ENCODE assay signal across 23 mouse cellular contexts in genomic region chr14:20203301-20203700, GRCm38 (mm10). TPM values are rescaled to one million over a fixed set of nuclear protein-coding genes. Genes with fewer than 3 reads are reported as not detected.
DNase-seq lines count a peak whose midpoint lies in the region; ATAC-seq lines count a peak whose summit lies in the region.
"Had no signal": no experiment of that assay in that cellular context is flagged by ENCODE, and none has a peak within 500 bp of the region (broad histone marks: within the 10 kb centered on the region; RNA-seq: fewer than 3 reads in every experiment).

No protein-coding gene starts in this region.

- H3K36me3 ChIP-seq in hindbrain, embryonic 16.5 days (ENCODE audit: control insufficient read depth, insufficient read depth, low read length) = no peaks in the 10 kb centered on the region
- no peaks in the 10 kb centered on the region for H3K36me3 ChIP-seq in hindbrain, embryonic 13.5 days
- H3K36me3 ChIP-seq in splenic B cell, adult 2 months (ENCODE audit: control insufficient read depth, insufficient read depth, low read length, poor library complexity, severe bottlenecking) = no peaks in the 10 kb centered on the region
- H3K36me3 ChIP-seq: embryonic facial prominence, embryonic 10.5 days; heart, embryonic 13.5 days; intestine, embryonic 15.5 days; liver, embryonic 15.5 days; midbrain, embryonic 10.5 days had no signal

- H3K4me1 ChIP-seq in hindbrain, embryonic 16.5 days (ENCODE audit: control insufficient read depth, insufficient read depth, low read depth, low read length) = no peaks in the 10 kb centered on the region
- peaks cover 4% of the 10 kb centered on the region for H3K4me1 ChIP-seq in hindbrain, embryonic 13.5 days (replicated peaks)
- H3K4me1 ChIP-seq: intestine, embryonic 15.5 days had no signal

- H3K27me3 ChIP-seq in hindbrain, embryonic 16.5 days (replicated peaks; ENCODE audit: control insufficient read depth, insufficient read depth, low read length) = no peaks in the 10 kb centered on the region
- H3K27me3 ChIP-seq in hindbrain, embryonic 13.5 days = no peaks in the 10 kb centered on the region
- no peaks in the 10 kb centered on the region for H3K27me3 ChIP-seq in splenic B cell, adult 2 months (ENCODE audit: control insufficient read depth, insufficient read depth, low read length, poor library complexity, severe bottlenecking)
- H3K27me3 ChIP-seq: forebrain, embryonic 13.5 days; heart, embryonic 13.5 days; intestine, embryonic 15.5 days; liver, embryonic 15.5 days had no signal

- no peak overlapping the region for H3K9ac ChIP-seq in hindbrain, embryonic 16.5 days (ENCODE audit: low read depth, low read length)
- H3K9ac ChIP-seq in hindbrain, embryonic 13.5 days = no peak overlapping the region
- H3K9ac ChIP-seq: forebrain, embryonic 13.5 days; heart, embryonic 13.5 days; intestine, embryonic 15.5 days; liver, embryonic 15.5 days had no signal

- no peak overlapping the region for H3K4me3 ChIP-seq in hindbrain, embryonic 16.5 days (ENCODE audit: low read length)
- H3K4me3 ChIP-seq in hindbrain, embryonic 13.5 days = no peak overlapping the region
- H3K4me3 ChIP-seq: embryonic facial prominence, embryonic 10.5 days; forebrain, embryonic 13.5 days; heart, embryonic 13.5 days; intestine, embryonic 15.5 days; left cerebral cortex, adult 2 months; liver, embryonic 15.5 days; midbrain, embryonic 10.5 days had no signal

- peak; percentile 60; the same call in 1 of the 2 replicates for ATAC-seq in hindbrain, embryonic 16.5 days
- ATAC-seq in hindbrain, embryonic 13.5 days (ENCODE audit: low FRiP score) = no peak
- ATAC-seq in CD4-positive, CD25-positive, alpha-beta regulatory T cell, adult 4 months = no peak
- no peak for ATAC-seq in activated CD4-positive, CD25-positive, alpha-beta regulatory T cell, adult 4 months
- ATAC-seq: forebrain, embryonic 13.5 days; intestine, embryonic 15.5 days had no signal

- WGBS in hindbrain, embryonic 16.5 days = 53% methylated on average over 4 of the region's 4 CpGs
- 64% methylated on average over 4 of the region's 4 CpGs for WGBS in hindbrain, embryonic 13.5 days

- no peak overlapping the region for H3K27ac ChIP-seq in hindbrain, embryonic 16.5 days (ENCODE audit: low read depth, low read length)
- H3K27ac ChIP-seq in hindbrain, embryonic 13.5 days = no peak overlapping the region
- H3K27ac ChIP-seq: embryonic facial prominence, embryonic 10.5 days; forebrain, embryonic 13.5 days; intestine, embryonic 15.5 days; kidney, postnatal 0 days; left cerebral cortex, adult 2 months; liver, embryonic 15.5 days; midbrain, embryonic 10.5 days had no signal

- DNase-seq in retina, postnatal 1 day = peak; percentile 53
- DNase-seq in retina, embryonic 14.5 days (ENCODE audit: low spot score) = no peak
- peak; percentile 67 for DNase-seq in R1 (ENCODE audit: low read depth, low spot score)
- DNase-seq in splenic B cell, adult 2 months (ENCODE audit: low read depth, low spot score) = peak; percentile 18
- DNase-seq: adrenal gland, postnatal 10 days; B cell, adult 2 months; cerebellum, adult 11-12 months; cerebellum, postnatal 36 days; heart, adult 11 months; heart, postnatal 36 days; lung, postnatal 14 days had no signal

- H3K9me3 ChIP-seq in hindbrain, embryonic 16.5 days (ENCODE audit: control insufficient read depth, low read length) = no peaks in the 10 kb centered on the region
- H3K9me3 ChIP-seq in hindbrain, embryonic 13.5 days = no peaks in the 10 kb centered on the region
- H3K9me3 ChIP-seq: embryonic facial prominence, embryonic 10.5 days; forebrain, embryonic 13.5 days; heart, embryonic 13.5 days; intestine, embryonic 15.5 days; liver, embryonic 15.5 days; midbrain, embryonic 10.5 days had no signal

- no peak overlapping the region for H3K4me2 ChIP-seq in hindbrain, embryonic 16.5 days (ENCODE audit: low read length)
- H3K4me2 ChIP-seq in hindbrain, embryonic 13.5 days = no peak overlapping the region
- H3K4me2 ChIP-seq: forebrain, embryonic 13.5 days; heart, embryonic 13.5 days; intestine, embryonic 15.5 days; liver, embryonic 15.5 days had no signal

RNA-seq across cellular contexts. Expression of gene Kcnk5, which starts 21.7 kb away (rescaled TPM):
- 1.4 and 1.7 TPM in 2 replicates for polyA plus RNA-seq in hindbrain, embryonic 16.5 days (2015; fragmentation: Nextera tagmentation; extraction: Ambion mirVana)
- polyA plus RNA-seq in hindbrain, embryonic 13.5 days (2015; fragmentation: Nextera tagmentation; extraction: Ambion mirVana) = 1.9 and 2.3 TPM in 2 replicates
- polyA plus RNA-seq in CD4-positive, CD25-positive, alpha-beta regulatory T cell, adult 4 months (2017; shearing (Covaris generic)) = 1 to 10 TPM; 1.3 to 4.4 TPM
- 1 to 10 TPM; 3.6 to 4.4 TPM for polyA plus RNA-seq in activated CD4-positive, CD25-positive, alpha-beta regulatory T cell, adult 4 months (2017; shearing (Covaris generic))
